In genomic region chr13:107167856-107168598, GRCm38 (mm10) we compare ENCODE assay signal across 8 mouse cellular contexts.
DNase-seq lines count a peak whose midpoint lies in the region; ATAC-seq and TF ChIP-seq lines count a peak whose summit lies in the region.

No protein-coding gene starts in this region.

- H3K27ac ChIP-seq in heart, embryonic 12.5 days (ENCODE audit: poor library complexity, severe bottlenecking): no peak overlapping the region
- H3K27ac ChIP-seq in hindbrain, embryonic 14.5 days: peak overlapping the region; percentile 79
- no peak overlapping the region for H3K27ac ChIP-seq in midbrain, embryonic 12.5 days (replicated peaks)

- H3K4me1 ChIP-seq in heart, embryonic 12.5 days (replicated peaks): 0 out of 2 replicates have a peak, but pooled peaks cover 5% of the 10 kb centered on the region
- H3K4me1 ChIP-seq in hindbrain, embryonic 14.5 days (replicated peaks; ENCODE audit: control insufficient read depth, insufficient read depth, low read length): peaks cover 20% of the 10 kb centered on the region
- H3K4me1 ChIP-seq in midbrain, embryonic 12.5 days: peaks cover 15% of the 10 kb centered on the region

- H3K4me2 ChIP-seq in heart, embryonic 12.5 days: peak overlapping the region; percentile 66
- peak overlapping the region; percentile 53 for H3K4me2 ChIP-seq in hindbrain, embryonic 14.5 days (replicated peaks)
- peak overlapping the region; percentile 74 for H3K4me2 ChIP-seq in midbrain, embryonic 12.5 days (replicated peaks)

- peak overlapping the region; percentile 49 for H3K9ac ChIP-seq in heart, embryonic 12.5 days
- H3K9ac ChIP-seq in hindbrain, embryonic 14.5 days: peak overlapping the region; percentile 49
- peak overlapping the region; percentile 49 for H3K9ac ChIP-seq in midbrain, embryonic 12.5 days (replicated peaks)

- no peak for ATAC-seq in heart, embryonic 12.5 days (ENCODE audit: insufficient number of reproducible peaks, low FRiP score)
- peak; percentile 61 for ATAC-seq in hindbrain, embryonic 14.5 days (ENCODE audit: low FRiP score)
- ATAC-seq in midbrain, embryonic 12.5 days (ENCODE audit: low FRiP score, low read depth): peak; percentile 51

- peak overlapping the region; percentile 32 for H3K4me3 ChIP-seq in heart, embryonic 12.5 days
- peak overlapping the region; percentile 21 for H3K4me3 ChIP-seq in hindbrain, embryonic 14.5 days (replicated peaks; ENCODE audit: low read length)
- H3K4me3 ChIP-seq in midbrain, embryonic 12.5 days: peak overlapping the region; percentile 41

- TF ChIP-seq CTCF in brain, embryonic 14.5 days (IDR thresholded peaks at IDR 0.05; ENCODE audit: borderline replicate concordance, extremely low read depth, insufficient read depth, insufficient read length): no peak

- 68% methylated on average over 10 of the region's 10 CpGs for WGBS in heart, embryonic 12.5 days
- 31% methylated on average over 10 of the region's 10 CpGs for WGBS in hindbrain, embryonic 14.5 days
- 57% methylated on average over 10 of the region's 10 CpGs for WGBS in midbrain, embryonic 12.5 days

- no peaks in the 10 kb centered on the region for H3K9me3 ChIP-seq in heart, embryonic 12.5 days (replicated peaks)
- no peaks in the 10 kb centered on the region for H3K9me3 ChIP-seq in hindbrain, embryonic 14.5 days (ENCODE audit: control insufficient read depth, low read length)
- H3K9me3 ChIP-seq in midbrain, embryonic 12.5 days: no peaks in the 10 kb centered on the region

- no peaks in the 10 kb centered on the region for H3K36me3 ChIP-seq in heart, embryonic 12.5 days
- H3K36me3 ChIP-seq in hindbrain, embryonic 14.5 days (replicated peaks; ENCODE audit: control insufficient read depth, insufficient read depth): no peaks in the 10 kb centered on the region
- H3K36me3 ChIP-seq in midbrain, embryonic 12.5 days: no peaks in the 10 kb centered on the region

- DNase-seq in heart, postnatal 4 days: no peak
- DNase-seq in brain, embryonic 14.5 days (ENCODE audit: low read depth): peak; percentile 60
- DNase-seq in hindbrain, embryonic 14.5 days (ENCODE audit: low spot score): peak; percentile 43
- DNase-seq in adrenal gland, postnatal 14 days: no peak
- no peak for DNase-seq in left cerebral cortex, adult 11 months (ENCODE audit: low spot score)
- DNase-seq in yolk sac, embryonic 10.5 days (ENCODE audit: low spot score): no peak

- TF ChIP-seq POLR2A in brain, embryonic 14.5 days (IDR thresholded peaks at IDR 0.05; ENCODE audit: borderline replicate concordance, extremely low read depth, insufficient read depth, insufficient read length, poor library complexity, severe bottlenecking): no peak

- H3K27me3 ChIP-seq in heart, embryonic 12.5 days (replicated peaks): 0 out of 2 replicates have a peak, but pooled peaks cover 3% of the 10 kb centered on the region
- no peaks in the 10 kb centered on the region for H3K27me3 ChIP-seq in hindbrain, embryonic 14.5 days (ENCODE audit: control insufficient read depth, insufficient read depth, low read length)
- H3K27me3 ChIP-seq in midbrain, embryonic 12.5 days: no peaks in the 10 kb centered on the region

Comparison
In these comparisons a context has a peak if more than half of its experiments do, and no peak if none do; other contexts are left out.
1. DNase-seq: peak in brain, embryonic 14.5 days (single experiment) and hindbrain, embryonic 14.5 days (single experiment); none in heart, postnatal 4 days (single experiment), adrenal gland, postnatal 14 days (single experiment), left cerebral cortex, adult 11 months (single experiment) and yolk sac, embryonic 10.5 days (single experiment).
2. Peak in every context shown above with its lines, with median percentiles within 50 percentile points of each other: H3K4me2 ChIP-seq, H3K4me3 ChIP-seq and H3K9ac ChIP-seq.